9 mouse cellular contexts compared by ENCODE assay signal in genomic region chr2:7001967-7002366, GRCm38 (mm10).
A peak's percentile ranks its signal among the peaks of the same experiment; 100 is the strongest.
DNase-seq lines count a peak whose midpoint lies in the region; ATAC-seq and TF ChIP-seq lines count a peak whose summit lies in the region.
"Had no signal": no experiment of that assay in that cellular context is flagged by ENCODE, and none has a peak within 500 bp of the region (broad histone marks: within the 10 kb centered on the region; RNA-seq: fewer than 3 reads in every experiment).

No protein-coding gene starts in this region.

- no peaks in the 10 kb centered on the region for H3K36me3 ChIP-seq in forebrain, embryonic 15.5 days
- H3K36me3 ChIP-seq in midbrain, embryonic 11.5 days (ENCODE audit: control insufficient read depth, insufficient read depth, low read length), result no peaks in the 10 kb centered on the region
- H3K36me3 ChIP-seq in intestine, postnatal 0 days (ENCODE audit: control insufficient read depth, insufficient read depth), result no peaks in the 10 kb centered on the region
- H3K36me3 ChIP-seq in thymus, adult 2 months (ENCODE audit: control insufficient read depth, insufficient read depth, low read length), result no peaks in the 10 kb centered on the region
- H3K36me3 ChIP-seq: liver, embryonic 15.5 days had no signal

- TF ChIP-seq POLR2A in thymus, adult 2 months (IDR thresholded peaks at IDR 0.05; ENCODE audit: control insufficient read depth, extremely low read depth, insufficient read depth, low read length, poor library complexity), result no peak

- H3K4me3 ChIP-seq in forebrain, embryonic 15.5 days, result no peak overlapping the region
- H3K4me3 ChIP-seq in midbrain, embryonic 11.5 days (ENCODE audit: low read depth, low read length), result no peak overlapping the region
- H3K4me3 ChIP-seq in intestine, postnatal 0 days (ENCODE audit: low read depth, low read length), result no peak overlapping the region
- no peak overlapping the region for H3K4me3 ChIP-seq in thymus, adult 2 months (ENCODE audit: control insufficient read depth, insufficient read depth, low read length)
- H3K4me3 ChIP-seq: liver, embryonic 15.5 days had no signal

- peak; percentile 99 for ATAC-seq in cerebellum, adult (ENCODE audit: insufficient number of reproducible peaks, low FRiP score, low TSS enrichment)
- ATAC-seq in forebrain, embryonic 15.5 days (replicated peaks), result peak; percentile 60; the same call in 1 of the 2 replicates
- ATAC-seq in midbrain, embryonic 11.5 days (ENCODE audit: low FRiP score), result peak; percentile 76
- ATAC-seq in intestine, postnatal 0 days, result no peak
- ATAC-seq: inflammation-experienced regulatory T-cells, adult 6 months had no signal

- no peaks in the 10 kb centered on the region for H3K9me3 ChIP-seq in forebrain, embryonic 15.5 days
- no peaks in the 10 kb centered on the region for H3K9me3 ChIP-seq in midbrain, embryonic 11.5 days (ENCODE audit: control insufficient read depth, low read length)
- no peaks in the 10 kb centered on the region for H3K9me3 ChIP-seq in intestine, postnatal 0 days (ENCODE audit: control insufficient read depth)
- H3K9me3 ChIP-seq: liver, embryonic 15.5 days had no signal

- no peak overlapping the region for H3K4me2 ChIP-seq in forebrain, embryonic 15.5 days (replicated peaks)
- H3K4me2 ChIP-seq in midbrain, embryonic 11.5 days, result no peak overlapping the region
- H3K4me2 ChIP-seq in intestine, postnatal 0 days (replicated peaks; ENCODE audit: low read depth), result no peak overlapping the region
- H3K4me2 ChIP-seq: liver, embryonic 15.5 days had no signal

- TF ChIP-seq CTCF in intestine, postnatal 0 days (IDR thresholded peaks at IDR 0.05; ENCODE audit: low read depth), result no peak
- TF ChIP-seq CTCF in thymus, adult 2 months (IDR thresholded peaks at IDR 0.05; ENCODE audit: borderline replicate concordance, control insufficient read depth, extremely low read depth, insufficient read depth, low read length, poor library complexity), result no peak

- no peak overlapping the region for H3K9ac ChIP-seq in forebrain, embryonic 15.5 days (replicated peaks)
- no peak overlapping the region for H3K9ac ChIP-seq in midbrain, embryonic 11.5 days (ENCODE audit: low read length)
- H3K9ac ChIP-seq in intestine, postnatal 0 days (ENCODE audit: low read depth, low read length), result no peak overlapping the region
- H3K9ac ChIP-seq: liver, embryonic 15.5 days had no signal

- peaks cover 5% of the 10 kb centered on the region for H3K4me1 ChIP-seq in forebrain, embryonic 15.5 days
- peaks cover 8% of the 10 kb centered on the region for H3K4me1 ChIP-seq in midbrain, embryonic 11.5 days (ENCODE audit: control insufficient read depth, insufficient read depth, low read length)
- no peaks in the 10 kb centered on the region for H3K4me1 ChIP-seq in intestine, postnatal 0 days (replicated peaks; ENCODE audit: control insufficient read depth, insufficient read depth, low read length)
- H3K4me1 ChIP-seq in thymus, adult 2 months (replicated peaks; ENCODE audit: control insufficient read depth, insufficient read depth, low read length), result no peaks in the 10 kb centered on the region
- H3K4me1 ChIP-seq: liver, embryonic 15.5 days had no signal

- DNase-seq in cerebellum, postnatal 10 days, result peak; percentile 81 to 86
- peak; percentile 88 for DNase-seq in midbrain, embryonic 11.5 days (ENCODE audit: low spot score, missing footprints)
- DNase-seq in right cerebral cortex, postnatal 25 days, result no peak
- no peak for DNase-seq in thymus, adult 2 months

- H3K27ac ChIP-seq in forebrain, embryonic 15.5 days (replicated peaks), result peak overlapping the region; percentile 62
- H3K27ac ChIP-seq in midbrain, embryonic 11.5 days (ENCODE audit: low read depth, low read length), result no peak overlapping the region
- H3K27ac ChIP-seq in intestine, postnatal 0 days (ENCODE audit: low read depth, low read length), result no peak overlapping the region
- H3K27ac ChIP-seq in thymus, adult 2 months (ENCODE audit: control insufficient read depth, insufficient read depth, low read length), result no peak overlapping the region
- H3K27ac ChIP-seq: liver, embryonic 15.5 days had no signal

- no peaks in the 10 kb centered on the region for H3K27me3 ChIP-seq in forebrain, embryonic 15.5 days
- H3K27me3 ChIP-seq in midbrain, embryonic 11.5 days (ENCODE audit: control insufficient read depth, insufficient read depth, low read length), result no peaks in the 10 kb centered on the region
- H3K27me3 ChIP-seq in intestine, postnatal 0 days (replicated peaks; ENCODE audit: control insufficient read depth, insufficient read depth, low read length), result no peaks in the 10 kb centered on the region
- no peaks in the 10 kb centered on the region for H3K27me3 ChIP-seq in thymus, adult 2 months (ENCODE audit: control insufficient read depth, insufficient read depth, low read length)
- H3K27me3 ChIP-seq: liver, embryonic 15.5 days had no signal

- 22% methylated on average over 2 of the region's 2 CpGs for WGBS in forebrain, embryonic 15.5 days
- 19% methylated on average over 2 of the region's 2 CpGs for WGBS in midbrain, embryonic 11.5 days
- 63% methylated on average over 2 of the region's 2 CpGs for WGBS in intestine, postnatal 0 days
- 57% methylated on average over 2 of the region's 2 CpGs for WGBS in thymus, adult 2 months

Comparison
In these comparisons a context has a peak if more than half of its experiments do, and no peak if none do; other contexts are left out.
1. DNase-seq: peak in cerebellum, postnatal 10 days (2 of 2) and midbrain, embryonic 11.5 days (single experiment); none in right cerebral cortex, postnatal 25 days (single experiment) and thymus, adult 2 months (single experiment).